Mouse (Mus musculus) neural tube, embryonic 15.5 days (tissue): ENCODE data around the gene Rere. TPM values are rescaled to one million over a fixed set of nuclear protein-coding genes. Genes with fewer than 3 reads are reported as not detected.

Source experiments
- ATAC-seq: fragments of 200-750 bp; cut with Nextera tagmentation; 2 replicates; pipeline ENCODE4 v1.8.0; 2017; ENCODE audit warnings: mild to moderate bottlenecking, moderate TSS enrichment, moderate library complexity; ENCODE audit not compliant: low FRiP score
- H3K27ac ChIP-seq: fragments of 300-500 bp; sonication (generic); replicated peaks from 2 replicates; pipeline ENCODE4 v1.5.1; 2015; ENCODE audit warnings: mild to moderate bottlenecking, inconsistent platforms
- H3K27me3 ChIP-seq: fragments of 300-500 bp; sonication (generic); replicated peaks from 2 replicates; pipeline ENCODE4 v1.6.1; 2015; ENCODE audit warnings: inconsistent platforms
- H3K36me3 ChIP-seq: fragments of 300-500 bp; sonication (generic); 2 replicates; pipeline ENCODE4 v1.6.1; 2015; ENCODE audit warnings: inconsistent platforms
- H3K4me1 ChIP-seq: fragments of 300-500 bp; sonication (generic); 2 replicates; pipeline ENCODE4 v1.6.1; 2015; ENCODE audit warnings: inconsistent platforms
- H3K4me2 ChIP-seq: fragments of 300-500 bp; sonication (generic); 2 replicates; pipeline ENCODE4 v1.6.1; 2015; ENCODE audit warnings: inconsistent platforms, mild to moderate bottlenecking, moderate library complexity
- H3K4me3 ChIP-seq: fragments of 300-500 bp; sonication (generic); replicated peaks from 2 replicates; pipeline ENCODE4 v1.5.1; 2015; ENCODE audit warnings: mild to moderate bottlenecking, inconsistent platforms
- H3K9ac ChIP-seq: fragments of 300-500 bp; sonication (generic); replicated peaks from 2 replicates; pipeline ENCODE4 v1.6.1; 2015; ENCODE audit warnings: mild to moderate bottlenecking, inconsistent platforms
- H3K9me3 ChIP-seq: fragments of 300-500 bp; sonication (generic); replicated peaks from 2 replicates; pipeline ENCODE4 v1.6.1; 2016; ENCODE audit warnings: inconsistent platforms
- WGBS: fragments of 180-500 bp; shearing (Covaris S2); methylation state at CpG from one replicate; pipeline ENCODE4 v1.1.7; 2015; ENCODE audit warnings: mixed read lengths; 5-methylcytosine and 5-hydroxymethylcytosine counted together
- polyA plus RNA-seq: library from polyadenylated mRNA; unstranded; fragments of >200 nt; fragmentation: Nextera tagmentation; extraction: Ambion mirVana; gene quantifications from 2 replicates; pipeline ENCODE4 v1.2.1, GENCODE M21; 2015

The Rere gene
- polyA plus RNA-seq, 1 experiment from 2014 or later, result 34.6 TPM

- peak overlapping the region; percentile 58 for H3K27ac ChIP-seq
- no peak for ATAC-seq
- H3K9ac ChIP-seq, result no peak overlapping the region
- H3K27me3 ChIP-seq, result no peaks in the 10 kb centered on the region
- peak overlapping the region; percentile 19; the same call in 1 of the 2 replicates for H3K4me2 ChIP-seq
- H3K36me3 ChIP-seq, result no peaks in the 10 kb centered on the region
- H3K4me3 ChIP-seq, result no peak overlapping the region
- WGBS, result 60% methylated on average over 1 of the region's 1 CpGs
- no peaks in the 10 kb centered on the region for H3K9me3 ChIP-seq
- peaks cover 63% of the 10 kb centered on the region for H3K4me1 ChIP-seq
These were observed 94.0 kb downstream of the Rere start for GRCm38 (mm10) chr4:150375448-150375935.

GRCm38 (mm10) chr4:150379313-150379712, 97.9 kb downstream of the Rere start:
- Histone ChIP-seq H3K27me3 (no peaks in the 10 kb centered on the region), H3K4me2 (no peak overlapping the region), H3K36me3 (no peaks in the 10 kb centered on the region), H3K4me3 (no peak overlapping the region), H3K27ac (no peak overlapping the region), H3K9me3 (no peaks in the 10 kb centered on the region), H3K9ac (no peak overlapping the region), H3K4me1 (peaks cover 34% of the 10 kb centered on the region)
- 89% methylated on average over 6 of the region's 6 CpGs for WGBS
- ATAC-seq, result no peak

- ATAC-seq, result no peak
- H3K36me3 ChIP-seq, result no peaks in the 10 kb centered on the region
- H3K4me2 ChIP-seq, result no peak overlapping the region
- H3K4me1 ChIP-seq, result peaks cover 34% of the 10 kb centered on the region
- no peak overlapping the region for H3K9ac ChIP-seq
- H3K27ac ChIP-seq, result 0 out of 2 replicates have a peak overlapping the region, but pooled peaks have one; percentile 7
- H3K27me3 ChIP-seq, result no peaks in the 10 kb centered on the region
- H3K4me3 ChIP-seq, result no peak overlapping the region
- no peaks in the 10 kb centered on the region for H3K9me3 ChIP-seq
- WGBS, result 30% methylated on average over 2 of the region's 2 CpGs
These were observed 98.3 kb downstream of the Rere start for GRCm38 (mm10) chr4:150379772-150380171.

GRCm38 (mm10) chr4:150380273-150380672, 98.8 kb downstream of the Rere start:
- Histone ChIP-seq H3K4me1 (peaks cover 32% of the 10 kb centered on the region), H3K27ac (peak overlapping the region; percentile 7)
- no peak for ATAC-seq

GRCm38 (mm10) chr4:150382504-150382903, 101.1 kb downstream of the Rere start:
- WGBS, result 73% methylated on average over 3 of the region's 3 CpGs
- Histone ChIP-seq H3K4me2 (no peak overlapping the region), H3K4me1 (peaks cover 26% of the 10 kb centered on the region), H3K4me3 (no peak overlapping the region), H3K27me3 (no peaks in the 10 kb centered on the region), H3K9ac (no peak overlapping the region), H3K36me3 (no peaks in the 10 kb centered on the region), H3K9me3 (no peaks in the 10 kb centered on the region), H3K27ac (no peak overlapping the region)
- ATAC-seq, result no peak

More at GRCm38 (mm10) chr4:150380273-150380672, 98.8 kb downstream of the Rere start:
- no peaks in the 10 kb centered on the region for H3K36me3 ChIP-seq
- whole genome bisulfite sequencing, result 52% methylated on average over 5 of the region's 5 CpGs
- no peaks in the 10 kb centered on the region for H3K9me3 ChIP-seq
- H3K9ac ChIP-seq, result no peak overlapping the region
- no peaks in the 10 kb centered on the region for H3K27me3 ChIP-seq
- H3K4me2 ChIP-seq, result no peak overlapping the region
- no peak overlapping the region for H3K4me3 ChIP-seq

- Histone ChIP-seq H3K27me3 (no peaks in the 10 kb centered on the region), H3K4me3 (no peak overlapping the region), H3K36me3 (no peaks in the 10 kb centered on the region), H3K9ac (no peak overlapping the region), H3K27ac (no peak overlapping the region), H3K4me2 (no peak overlapping the region), H3K4me1 (peaks cover 23% of the 10 kb centered on the region), H3K9me3 (no peaks in the 10 kb centered on the region)
- 43% methylated on average over 8 of the region's 8 CpGs for WGBS
- ATAC-seq, result no peak
These were observed 103.0 kb downstream of the Rere start for GRCm38 (mm10) chr4:150384405-150384804.

- WGBS, result 84% methylated on average over 3 of the region's 3 CpGs
- ATAC-seq, result no peak
- no peak overlapping the region for H3K9ac ChIP-seq
- peaks cover 20% of the 10 kb centered on the region for H3K4me1 ChIP-seq
- no peak overlapping the region for H3K27ac ChIP-seq
- H3K27me3 ChIP-seq, result no peaks in the 10 kb centered on the region
- H3K4me2 ChIP-seq, result no peak overlapping the region
- H3K4me3 ChIP-seq, result no peak overlapping the region
- no peaks in the 10 kb centered on the region for H3K36me3 ChIP-seq
- no peaks in the 10 kb centered on the region for H3K9me3 ChIP-seq
These were observed 103.5 kb downstream of the Rere start for GRCm38 (mm10) chr4:150384899-150385298.

- Histone ChIP-seq H3K36me3 (no peaks in the 10 kb centered on the region), H3K9me3 (no peaks in the 10 kb centered on the region), H3K4me3 (no peak overlapping the region), H3K4me2 (no peak overlapping the region), H3K4me1 (peaks cover 34% of the 10 kb centered on the region), H3K27ac (no peak overlapping the region), H3K27me3 (no peaks in the 10 kb centered on the region), H3K9ac (no peak overlapping the region)
- no peak for ATAC-seq
- WGBS, result 76% methylated on average over 3 of the region's 3 CpGs
These were observed 107.1 kb downstream of the Rere start for GRCm38 (mm10) chr4:150388518-150388917.

- Histone ChIP-seq H3K36me3 (no peaks in the 10 kb centered on the region), H3K4me1 (peaks cover 67% of the 10 kb centered on the region), H3K9me3 (no peaks in the 10 kb centered on the region), H3K4me3 (no peak overlapping the region), H3K27ac (0 out of 2 replicates have a peak overlapping the region, but pooled peaks have one; percentile 33), H3K9ac (no peak overlapping the region), H3K27me3 (no peaks in the 10 kb centered on the region), H3K4me2 (no peak overlapping the region)
- WGBS, result 50% methylated on average over 8 of the region's 8 CpGs
- no peak for ATAC-seq
These were observed 112.2 kb downstream of the Rere start for GRCm38 (mm10) chr4:150393607-150394006.

- H3K36me3 ChIP-seq, result no peaks in the 10 kb centered on the region
- no peak overlapping the region for H3K27ac ChIP-seq
- H3K4me3 ChIP-seq, result no peak overlapping the region
- no peaks in the 10 kb centered on the region for H3K27me3 ChIP-seq
- 79% methylated on average over 4 of the region's 4 CpGs for WGBS
- no peak overlapping the region for H3K4me2 ChIP-seq
- H3K4me1 ChIP-seq, result peaks cover 69% of the 10 kb centered on the region
- no peak for ATAC-seq
- H3K9ac ChIP-seq, result no peak overlapping the region
- no peaks in the 10 kb centered on the region for H3K9me3 ChIP-seq
These were observed 112.6 kb downstream of the Rere start for GRCm38 (mm10) chr4:150394091-150394490.

- no peak for ATAC-seq
- Histone ChIP-seq H3K9me3 (no peaks in the 10 kb centered on the region), H3K4me2 (peak overlapping the region; percentile 25; the same call in 1 of the 2 replicates), H3K27me3 (no peaks in the 10 kb centered on the region), H3K4me1 (peaks cover 76% of the 10 kb centered on the region), H3K9ac (no peak overlapping the region), H3K27ac (peak overlapping the region; percentile 83), H3K4me3 (no peak overlapping the region), H3K36me3 (no peaks in the 10 kb centered on the region)
These were observed 114.9 kb downstream of the Rere start for GRCm38 (mm10) chr4:150396339-150396738.

GRCm38 (mm10) chr4:150396826-150397620, 115.6 kb downstream of the Rere start:
- Histone ChIP-seq H3K4me2 (peak overlapping the region; percentile 25), H3K27me3 (no peaks in the 10 kb centered on the region), H3K36me3 (no peaks in the 10 kb centered on the region), H3K4me3 (no peak overlapping the region), H3K4me1 (peaks cover 76% of the 10 kb centered on the region), H3K9ac (peak overlapping the region; percentile 14; the same call in 1 of the 2 replicates), H3K9me3 (no peaks in the 10 kb centered on the region), H3K27ac (peak overlapping the region; percentile 83)
- 15% methylated on average over 13 of the region's 13 CpGs for WGBS
- ATAC-seq, result no peak
